In genomic region chr13:90796809-90797208, GRCm38 (mm10) we compare ENCODE assay signal across 16 mouse cellular contexts.
"Had no signal": no experiment of that assay in that cellular context is flagged by ENCODE, and none has a peak within 500 bp of the region (broad histone marks: within the 10 kb centered on the region; RNA-seq: fewer than 3 reads in every experiment).

No protein-coding gene starts in this region.

- H3K27ac ChIP-seq: layer of hippocampus, adult 2 months; limb, embryonic 13.5 days; liver, embryonic 12.5 days; midbrain, embryonic 13.5 days had no signal

- H3K4me3 ChIP-seq: layer of hippocampus, adult 2 months; limb, embryonic 13.5 days; liver, embryonic 12.5 days; megakaryocyte, embryonic 14.5 days; midbrain, embryonic 13.5 days had no signal

- ATAC-seq: intestine, postnatal 0 days; liver, embryonic 12.5 days; midbrain, embryonic 13.5 days had no signal

- H3K4me2 ChIP-seq: limb, embryonic 13.5 days; liver, embryonic 12.5 days; lung, embryonic 14.5 days; midbrain, embryonic 13.5 days had no signal

- DNase-seq: kidney, adult 8-10 months; kidney, postnatal 4 days; left cerebral cortex, postnatal 4 days; lung, embryonic 14.5 days; lung, postnatal 10 days; lung, postnatal 4 days; right cerebral cortex, adult 18-20 months; right cerebral cortex, postnatal 25 days; thymus, adult 18-20 months; thymus, postnatal 14 days had no signal

- H3K27me3 ChIP-seq: limb, embryonic 13.5 days; liver, embryonic 12.5 days; megakaryocyte, embryonic 14.5 days; midbrain, embryonic 13.5 days had no signal

- H3K9ac ChIP-seq: limb, embryonic 13.5 days; liver, embryonic 12.5 days; lung, embryonic 14.5 days; midbrain, embryonic 13.5 days had no signal

- H3K4me1 ChIP-seq: liver, embryonic 12.5 days; megakaryocyte, embryonic 14.5 days; midbrain, embryonic 13.5 days had no signal

- H3K9me3 ChIP-seq: limb, embryonic 13.5 days; liver, embryonic 12.5 days; midbrain, embryonic 13.5 days had no signal

- H3K36me3 ChIP-seq: limb, embryonic 13.5 days; liver, embryonic 12.5 days; midbrain, embryonic 13.5 days had no signal
